Mouse (Mus musculus): Measurements from ENCODE around the gene Olfr1008.
"Not testable (repeated sequence)": the region's sequence is repeated elsewhere in the genome, so short reads cannot be mapped to it uniquely, and the experiment has no call there.

Olfr1008 gene

DNA sequence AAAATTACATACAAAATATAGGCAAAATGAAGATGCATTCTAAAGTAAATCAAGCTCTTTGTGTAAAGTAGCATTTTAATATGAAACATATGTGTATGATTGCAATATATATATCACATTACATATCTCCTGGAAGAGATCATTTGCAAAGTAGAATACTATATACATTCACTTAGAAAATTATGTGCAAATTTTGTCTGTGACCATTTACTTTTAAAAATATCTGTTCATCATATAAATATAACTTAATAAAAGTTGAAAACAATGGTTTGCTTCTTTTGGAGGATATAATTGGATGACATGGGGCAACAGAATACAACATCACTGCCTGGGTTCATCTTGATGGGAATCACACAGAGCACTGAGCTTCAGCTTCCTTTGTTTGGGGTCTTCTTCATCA is at the start of gene Olfr1008:
TSS of gene Olfr1008 (plus strand) at position 301 of the 400 bp plus-strand sequence.
- no peak for DNase-seq

DNA sequence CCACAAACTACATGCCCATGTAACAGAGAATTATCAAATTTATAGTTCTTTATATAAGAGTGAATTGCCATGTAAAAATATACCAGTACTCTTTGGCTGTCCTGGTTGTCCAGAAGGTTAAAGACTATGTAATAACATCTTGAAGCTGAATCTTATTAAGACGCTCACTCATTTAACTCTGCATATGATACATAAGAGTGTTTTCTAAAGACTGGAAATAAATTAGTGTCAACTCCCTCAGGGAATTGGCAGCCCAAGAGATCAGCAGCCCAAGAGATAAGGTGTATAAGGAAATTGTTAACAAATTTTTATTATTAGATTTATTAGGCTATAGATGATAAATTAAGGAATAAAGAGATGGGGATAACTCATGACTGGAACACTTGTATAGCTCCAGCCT is 38.6 kb upstream of the Olfr1008 start, which contains the start of gene Olfr1002:
TSS of gene Olfr1002 (minus strand) at position 101 of the 400 bp plus-strand sequence.
- DNase-seq, result no peak

- not testable (repeated sequence) for DNase-seq
Observed at GRCm38 (mm10) chr2:85664355-85664754, 24.9 kb upstream of the Olfr1008 start, which contains the start of gene Olfr154. Olfr154 (minus strand) TSS chr2:85664455.

GRCm38 (mm10) chr2:85678667-85679066 is 10.6 kb upstream of the Olfr1008 start, which contains the start of gene Olfr1006:
Olfr1006 (minus strand) TSS chr2:85678767.
- DNase-seq, result no peak

DNA sequence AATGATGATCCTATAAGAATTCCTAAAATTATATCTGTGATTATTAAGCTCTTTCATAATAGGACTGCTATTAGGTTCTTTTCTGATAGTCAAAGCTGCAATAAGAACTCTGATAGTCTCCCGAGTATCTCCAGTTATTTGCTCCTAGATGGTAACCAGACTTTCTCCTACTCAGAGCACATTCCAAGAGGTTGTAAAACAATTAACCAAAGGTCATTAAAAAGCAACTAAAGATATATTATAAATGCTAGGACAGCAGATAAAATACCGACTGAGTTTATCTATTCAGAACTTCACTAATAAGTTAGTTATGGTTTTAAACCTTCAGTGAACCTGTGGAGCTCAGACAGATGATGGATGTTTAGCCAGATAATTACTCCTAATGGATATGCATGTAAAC is 21.4 kb downstream of the Olfr1008 start:
- not testable (repeated sequence) for DNase-seq

DNA sequence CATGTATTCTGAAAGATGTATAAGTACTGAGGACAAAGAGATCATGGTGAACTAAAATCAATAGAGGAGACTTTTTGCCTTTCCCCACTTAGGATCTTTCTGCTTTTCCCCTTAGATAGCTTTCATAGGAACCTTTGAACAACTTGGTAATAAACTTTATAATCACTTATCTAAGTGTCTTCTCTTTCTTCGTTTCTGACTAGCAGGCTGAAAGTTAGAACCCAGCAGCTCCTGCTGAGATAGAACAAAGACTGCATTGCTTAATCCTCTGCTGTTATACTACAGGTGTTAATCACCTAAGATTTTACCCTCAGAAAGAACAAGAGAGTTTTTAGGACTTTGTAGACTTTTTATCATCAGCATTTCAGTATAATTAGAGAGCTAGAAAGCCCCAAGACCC is 21.9 kb downstream of the Olfr1008 start:
- no peak for DNase-seq

- DNase-seq, result no peak
Observed at GRCm38 (mm10) chr2:85715119-85715518, 25.9 kb downstream of the Olfr1008 start, which contains the start of gene Olfr1009. Olfr1009 (plus strand) TSS chr2:85715419.

DNA sequence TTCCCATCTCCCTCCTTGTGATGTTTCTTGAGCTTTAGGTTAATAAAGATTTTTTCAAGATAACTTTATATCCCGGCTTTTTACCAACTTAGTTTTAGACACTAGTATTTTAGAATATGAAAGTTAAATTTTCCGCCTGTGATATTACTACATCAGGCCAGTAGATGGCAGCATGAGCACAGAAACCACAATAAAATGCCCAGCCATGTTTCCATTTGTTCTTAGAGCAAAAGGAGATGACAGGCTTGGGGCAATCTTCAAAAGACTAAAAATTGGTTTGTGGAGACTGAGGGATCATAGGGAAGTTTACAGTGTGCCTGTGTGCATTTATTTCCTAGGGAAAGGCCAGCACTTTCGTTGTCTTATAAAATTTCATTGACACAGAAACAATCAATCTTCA is 36.6 kb downstream of the Olfr1008 start:
- peak; percentile 56 for DNase-seq
